Mouse (Mus musculus) CH12.LX (cell line): ENCODE measurements at regions not wholly inside any gene's neighbourhood (a gene's known extent, or its start where the extent isn't known, plus 50 kb on each side); places are given as distances from the start of the nearest gene placed in this dataset.

Experiments
- CTCF ChIP-seq, 2 experiments: IDR thresholded peaks in 1 of 2; conservative IDR thresholded peaks in 1 of 2; 2 replicates each; pipeline ENCODE4 v1.5.1; 2011 to 2012; ENCODE audit warnings: low read depth in 2 of 2, low read length in 2 of 2, improper control_type of control experiment in 1 of 2, inconsistent platforms in 1 of 2, mild to moderate bottlenecking in 1 of 2, moderate library complexity in 1 of 2
- ELF1 ChIP-seq: IDR thresholded peaks from 2 replicates; pipeline ENCODE4 v1.6.1; 2014; ENCODE audit warnings: low read depth, mild to moderate bottlenecking, inconsistent platforms, low read length, improper control_type of control experiment
- EP300 ChIP-seq: IDR thresholded peaks from 2 replicates; pipeline ENCODE4 v1.6.1; 2011; ENCODE audit warnings: low read length, improper control_type of control experiment
- MEF2A ChIP-seq: IDR thresholded peaks from 2 replicates; pipeline ENCODE4 v1.6.1; 2014; ENCODE audit warnings: low read depth, mild to moderate bottlenecking, inconsistent platforms, low read length, improper control_type of control experiment, borderline replicate concordance
- TCF12 ChIP-seq: IDR thresholded peaks from 2 replicates; pipeline ENCODE4 v1.6.1; 2014; ENCODE audit warnings: low read depth, mild to moderate bottlenecking, inconsistent platforms, low read length, improper control_type of control experiment
- ZKSCAN1 ChIP-seq: IDR thresholded peaks from 2 replicates; pipeline ENCODE4 v1.6.1; 2012; ENCODE audit warnings: low read depth, inconsistent platforms, low read length, improper control_type of control experiment, borderline replicate concordance
- ZNF384 ChIP-seq: IDR thresholded peaks from 2 replicates; pipeline ENCODE4 v1.6.1; 2012; ENCODE audit warnings: low read depth, low read length, improper control_type of control experiment, inconsistent platforms

DNA sequence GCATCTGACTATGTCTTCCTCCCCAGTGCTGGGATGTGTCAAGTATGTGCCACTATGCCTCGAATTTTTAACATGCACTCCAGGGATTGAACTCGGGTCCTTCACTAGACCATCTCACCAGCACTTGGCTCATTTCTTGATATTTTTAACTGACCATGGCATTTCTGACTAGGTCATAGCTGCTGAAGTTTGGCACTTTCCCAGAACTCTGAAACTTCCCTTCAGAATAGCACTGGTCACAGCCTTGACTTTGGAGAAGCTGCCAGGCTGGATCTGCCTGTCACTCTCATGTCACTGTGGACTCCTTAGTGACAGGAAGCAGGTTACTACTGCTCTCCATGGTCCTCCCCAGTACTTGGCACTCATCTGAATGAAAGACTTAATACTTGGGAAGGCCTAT, 146.7 kb downstream of the Ppp4r2 start:
- no peak for TF ChIP-seq CTCF (conservative IDR thresholded peaks at IDR 0.05 in 1 of 2, IDR thresholded peaks at IDR 0.05 in 1 of 2; ENCODE audit: low read depth in 2 of 2, low read length in 2 of 2)
- no peak for TF ChIP-seq ZKSCAN1
- TF ChIP-seq ELF1 = no peak
- no peak for TF ChIP-seq TCF12
- no peak for TF ChIP-seq ZNF384
- no peak for TF ChIP-seq MEF2A
- TF ChIP-seq EP300 = no peak
